Mouse (Mus musculus): ENCODE measurements around the gene Dmrt1. TPM values are rescaled to one million over a fixed set of nuclear protein-coding genes. Genes with fewer than 3 reads are reported as not detected.

Gene Dmrt1
- polyA plus RNA-seq, 1 experiment, result not detected

DNA sequence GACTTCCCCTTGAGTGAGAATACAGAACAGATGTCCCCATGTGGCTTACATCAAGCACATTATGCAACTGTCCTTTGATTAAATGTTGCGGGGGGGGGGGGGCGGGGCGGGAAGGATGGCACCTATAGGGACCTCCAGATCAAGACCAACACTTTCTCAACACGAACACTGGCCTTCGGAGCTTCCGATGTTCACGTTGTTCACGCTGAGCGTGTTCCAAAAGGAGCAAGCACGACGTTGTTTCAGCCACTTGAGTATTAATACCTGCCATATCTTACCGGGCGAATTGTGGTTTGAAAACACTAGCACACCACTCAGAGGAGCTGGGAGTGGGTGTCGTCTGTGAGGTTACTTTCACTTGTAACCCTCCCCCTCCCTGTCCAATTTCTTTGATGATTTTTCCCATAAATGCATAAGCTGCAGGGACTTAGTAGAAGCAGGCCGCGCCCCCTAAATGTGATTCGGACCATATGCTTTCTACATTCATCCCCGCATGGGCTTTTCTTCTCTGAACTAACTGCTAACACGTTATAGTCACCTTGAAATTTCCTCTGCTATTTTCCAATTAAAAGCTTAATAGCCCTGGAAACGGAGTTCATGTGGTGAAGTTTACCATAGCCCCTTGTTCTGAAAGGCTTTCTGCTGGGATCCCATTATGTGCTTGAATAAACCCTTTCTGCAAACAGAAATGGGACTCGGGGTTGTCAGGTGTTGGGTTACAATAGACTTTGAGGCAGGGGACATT, 102.2 kb downstream of the Dmrt1 start:
- Histone ChIP-seq H3K9me3 (peaks cover 25% of the 10 kb centered on the region), H3K4me1 (peaks cover 32% of the 10 kb centered on the region), H3K36me3 (replicated peaks; ENCODE audit: low read length) (no peaks in the 10 kb centered on the region), H3K4me3 (replicated peaks) (no peak overlapping the region), H3K27me3 (replicated peaks) (peaks cover 100% of the 10 kb centered on the region)
- TF ChIP-seq FLI1 (IDR thresholded peaks at IDR 0.05; ENCODE audit: low read length) (no peak), GATA1 (IDR thresholded peaks at IDR 0.05; ENCODE audit: borderline replicate concordance, low read length) (no peak)

- Histone ChIP-seq H3K27me3 (replicated peaks) (peaks cover 100% of the 10 kb centered on the region), H3K9me3 (peaks cover 25% of the 10 kb centered on the region), H3K4me3 (replicated peaks) (no peak overlapping the region), H3K4me1 (peaks cover 32% of the 10 kb centered on the region), H3K36me3 (replicated peaks; ENCODE audit: low read length) (no peaks in the 10 kb centered on the region)
- TF ChIP-seq FLI1 (IDR thresholded peaks at IDR 0.05; ENCODE audit: low read length), result no peak
- TF ChIP-seq GATA1 (IDR thresholded peaks at IDR 0.05; ENCODE audit: borderline replicate concordance, low read length), result no peak
Measured at GRCm38 (mm10) chr19:25608206-25608580, 102.8 kb downstream of the Dmrt1 start.

DNA sequence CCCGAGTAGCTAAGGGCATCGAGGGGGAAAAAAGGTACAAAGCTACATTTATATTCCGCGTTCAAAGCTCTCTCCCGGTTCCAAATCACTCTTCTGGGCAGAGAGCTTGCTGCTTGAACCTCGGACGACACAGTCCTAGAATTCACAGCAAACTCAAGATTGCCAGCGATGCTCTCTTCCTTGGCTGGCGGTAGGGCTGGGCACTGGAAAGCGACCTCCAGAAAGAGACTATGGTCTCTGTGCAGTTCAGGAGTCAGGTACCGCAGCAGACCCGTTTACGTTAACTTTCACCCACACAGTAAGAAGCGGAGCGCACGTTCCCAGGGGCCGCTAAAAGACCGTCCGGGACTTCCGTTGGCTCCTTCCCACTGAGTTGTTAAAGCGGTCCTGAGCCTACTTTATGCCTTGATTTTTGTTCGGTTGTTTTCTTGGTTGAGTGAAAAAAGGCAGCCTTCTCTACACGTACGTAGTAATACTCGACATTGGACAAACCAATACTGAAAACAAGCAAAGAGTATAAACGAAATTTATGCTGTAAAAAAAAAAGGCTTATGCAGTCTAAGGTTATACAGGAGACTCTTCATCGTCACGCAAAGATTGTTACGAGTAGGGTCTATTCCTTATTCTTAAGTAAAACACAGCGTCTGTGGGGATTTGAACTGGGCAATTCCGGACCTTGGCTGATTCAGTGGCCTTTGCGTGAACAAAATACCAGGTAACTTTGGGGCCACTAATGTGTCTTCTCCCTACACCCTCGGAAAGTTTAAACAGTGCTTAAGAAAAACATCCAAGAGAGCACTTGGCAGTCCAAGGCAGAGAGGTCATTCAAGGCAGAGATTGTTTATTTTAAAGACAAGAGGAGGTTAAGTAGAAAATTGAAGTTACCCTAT, 103.8 kb downstream of the Dmrt1 start:
- Histone ChIP-seq H3K4me3 (replicated peaks) (no peak overlapping the region), H3K27me3 (replicated peaks) (peaks cover 97% of the 10 kb centered on the region), H3K36me3 (replicated peaks; ENCODE audit: low read length) (no peaks in the 10 kb centered on the region), H3K4me1 (peaks cover 32% of the 10 kb centered on the region), H3K9me3 (peaks cover 31% of the 10 kb centered on the region)
- TF ChIP-seq GATA1 (IDR thresholded peaks at IDR 0.05; ENCODE audit: borderline replicate concordance, low read length) (no peak), FLI1 (IDR thresholded peaks at IDR 0.05; ENCODE audit: low read length) (no peak)

GRCm38 (mm10) chr19:25610015-25610410, 104.6 kb downstream of the Dmrt1 start, which contains the start of gene Dmrt3:
Gene Dmrt3, plus strand, starts transcription at chr19:25610301.
- H3K36me3 ChIP-seq (replicated peaks; ENCODE audit: low read length), result no peaks in the 10 kb centered on the region
- H3K9me3 ChIP-seq, result peaks cover 27% of the 10 kb centered on the region
- no peak for TF ChIP-seq FLI1 (IDR thresholded peaks at IDR 0.05; ENCODE audit: low read length)
- TF ChIP-seq GATA1 (IDR thresholded peaks at IDR 0.05; ENCODE audit: borderline replicate concordance, low read length), result no peak
- H3K27me3 ChIP-seq (replicated peaks), result peaks cover 96% of the 10 kb centered on the region
- H3K4me1 ChIP-seq, result peaks cover 27% of the 10 kb centered on the region
- peak within 1 kb of the TSS; percentile 67 for H3K4me3 ChIP-seq (replicated peaks)

GRCm38 (mm10) chr19:25610411-25611111, 105.1 kb downstream of the Dmrt1 start:
- Histone ChIP-seq H3K4me1 (peaks cover 25% of the 10 kb centered on the region), H3K27me3 (replicated peaks) (peaks cover 96% of the 10 kb centered on the region), H3K9me3 (peaks cover 26% of the 10 kb centered on the region), H3K36me3 (replicated peaks; ENCODE audit: low read length) (no peaks in the 10 kb centered on the region), H3K4me3 (replicated peaks) (peak overlapping the region; percentile 56)
- no peak for TF ChIP-seq FLI1 (IDR thresholded peaks at IDR 0.05; ENCODE audit: low read length)
- TF ChIP-seq GATA1 (IDR thresholded peaks at IDR 0.05; ENCODE audit: borderline replicate concordance, low read length), result no peak

DNA sequence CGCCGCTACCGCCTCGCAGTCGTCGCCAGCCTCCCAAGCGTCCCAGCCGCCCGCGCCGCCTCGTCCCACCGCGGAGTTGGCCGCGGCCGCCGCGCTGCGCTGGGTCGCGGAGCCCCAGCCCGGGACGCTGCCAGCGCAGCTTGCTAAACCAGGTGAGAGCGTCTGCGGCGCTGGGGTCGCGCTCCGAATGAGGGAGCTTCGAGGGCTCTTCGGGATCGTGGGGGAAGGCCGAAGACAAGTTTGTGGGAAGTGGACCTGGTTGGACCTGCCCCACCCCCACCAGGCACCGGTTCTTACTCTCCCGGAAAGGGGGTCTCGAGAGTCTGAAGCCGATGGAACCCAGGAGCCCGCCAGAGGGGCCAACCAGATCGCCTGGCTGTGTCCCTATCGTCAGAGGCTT, 105.7 kb downstream of the Dmrt1 start:
- H3K36me3 ChIP-seq (replicated peaks; ENCODE audit: low read length), result no peaks in the 10 kb centered on the region
- TF ChIP-seq GATA1 (IDR thresholded peaks at IDR 0.05; ENCODE audit: borderline replicate concordance, low read length) (no peak), FLI1 (IDR thresholded peaks at IDR 0.05; ENCODE audit: low read length) (no peak)
- H3K27me3 ChIP-seq (replicated peaks), result peaks cover 96% of the 10 kb centered on the region
- H3K4me1 ChIP-seq, result peaks cover 20% of the 10 kb centered on the region
- H3K4me3 ChIP-seq (replicated peaks), result no peak overlapping the region
- peaks cover 20% of the 10 kb centered on the region for H3K9me3 ChIP-seq

DNA sequence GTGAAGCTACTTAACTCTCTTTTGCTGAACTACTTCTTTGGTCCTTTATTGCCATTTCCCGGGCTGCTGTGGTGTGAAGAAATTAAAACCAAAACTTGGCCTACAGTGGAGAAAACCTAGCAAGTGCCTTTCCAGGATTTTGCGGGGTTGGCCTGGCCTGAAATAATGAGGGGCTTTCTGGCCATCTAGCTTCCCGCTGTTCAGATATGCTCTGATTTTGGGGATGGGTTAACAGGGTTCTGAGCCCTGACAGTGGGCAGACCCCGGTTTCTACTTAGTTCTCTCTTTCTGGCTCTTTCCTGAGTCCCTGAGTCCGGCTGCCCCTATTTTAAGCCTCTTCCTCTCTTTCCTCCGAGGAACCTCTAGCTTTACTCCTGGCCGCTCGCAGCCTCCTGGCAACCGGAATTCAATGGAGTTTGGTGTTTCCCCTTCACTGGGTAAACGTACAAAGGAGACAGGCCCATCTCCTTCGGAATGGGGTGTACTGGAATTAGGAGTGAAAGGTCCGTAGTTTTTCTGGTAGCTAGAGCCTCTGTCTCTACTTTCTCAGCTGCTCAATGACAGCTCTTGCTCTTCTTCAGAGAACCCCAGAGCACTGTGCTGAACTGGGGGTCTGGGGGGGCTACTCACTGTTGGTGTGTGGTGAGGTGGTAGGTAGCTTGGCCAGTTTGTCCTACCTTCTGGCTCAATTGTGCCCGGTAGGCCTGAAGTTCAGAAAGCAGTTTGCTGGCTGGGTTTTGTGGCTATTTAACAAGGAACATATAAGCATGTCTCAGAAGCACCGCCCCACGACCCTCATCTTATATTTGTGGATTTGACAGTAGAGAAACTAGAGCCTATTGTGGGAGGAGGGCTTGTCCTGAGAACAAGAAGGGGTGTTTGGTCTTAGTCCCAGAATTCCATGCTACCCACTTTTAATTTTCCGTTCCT, 106.7 kb downstream of the Dmrt1 start:
- peaks cover 12% of the 10 kb centered on the region for H3K9me3 ChIP-seq
- H3K27me3 ChIP-seq (replicated peaks), result peaks cover 94% of the 10 kb centered on the region
- TF ChIP-seq FLI1 (IDR thresholded peaks at IDR 0.05; ENCODE audit: low read length) (no peak), GATA1 (IDR thresholded peaks at IDR 0.05; ENCODE audit: borderline replicate concordance, low read length) (no peak)
- H3K4me1 ChIP-seq, result peaks cover 15% of the 10 kb centered on the region
- no peaks in the 10 kb centered on the region for H3K36me3 ChIP-seq (replicated peaks; ENCODE audit: low read length)
- H3K4me3 ChIP-seq (replicated peaks), result no peak overlapping the region

DNA sequence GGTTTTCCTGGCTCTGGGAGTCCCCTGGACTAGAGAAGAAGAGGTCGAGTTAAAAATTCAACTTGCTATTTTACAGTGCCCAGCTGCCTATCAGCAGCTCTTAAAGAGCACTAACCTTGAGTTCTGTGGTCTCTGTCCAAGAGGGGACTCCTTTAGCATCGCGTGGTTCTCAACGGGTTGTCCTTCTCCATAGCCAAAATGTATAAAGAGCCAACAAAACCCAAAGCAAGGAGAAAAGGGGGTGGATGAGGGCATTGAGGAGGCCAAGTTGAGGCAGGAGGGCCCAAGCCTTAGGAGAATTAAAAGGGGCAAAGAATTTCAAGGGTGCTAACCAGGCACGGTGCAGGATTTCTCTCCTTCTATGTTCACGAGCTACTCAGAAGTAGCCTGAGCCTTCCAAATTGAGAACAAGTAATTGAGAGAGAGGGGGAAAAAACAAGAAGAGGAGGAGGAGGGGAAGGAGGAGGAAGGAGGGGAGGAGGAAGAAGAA, 107.4 kb downstream of the Dmrt1 start:
- H3K4me1 ChIP-seq, result peaks cover 15% of the 10 kb centered on the region
- TF ChIP-seq FLI1 (IDR thresholded peaks at IDR 0.05; ENCODE audit: low read length), result no peak
- TF ChIP-seq GATA1 (IDR thresholded peaks at IDR 0.05; ENCODE audit: borderline replicate concordance, low read length), result no peak
- peaks cover 12% of the 10 kb centered on the region for H3K9me3 ChIP-seq
- no peaks in the 10 kb centered on the region for H3K36me3 ChIP-seq (replicated peaks; ENCODE audit: low read length)
- no peak overlapping the region for H3K4me3 ChIP-seq (replicated peaks)
- peaks cover 90% of the 10 kb centered on the region for H3K27me3 ChIP-seq (replicated peaks)
